Mouse (Mus musculus) retina, adult 2 months (tissue): ENCODE data around the gene Ryr3.

Experiments
- DNase-seq: peaks from one replicate; pipeline ENCODE4 v3.0.0-alpha.2; 2012; ENCODE audit warnings: low read depth, low spot score

The Ryr3 gene

DNA sequence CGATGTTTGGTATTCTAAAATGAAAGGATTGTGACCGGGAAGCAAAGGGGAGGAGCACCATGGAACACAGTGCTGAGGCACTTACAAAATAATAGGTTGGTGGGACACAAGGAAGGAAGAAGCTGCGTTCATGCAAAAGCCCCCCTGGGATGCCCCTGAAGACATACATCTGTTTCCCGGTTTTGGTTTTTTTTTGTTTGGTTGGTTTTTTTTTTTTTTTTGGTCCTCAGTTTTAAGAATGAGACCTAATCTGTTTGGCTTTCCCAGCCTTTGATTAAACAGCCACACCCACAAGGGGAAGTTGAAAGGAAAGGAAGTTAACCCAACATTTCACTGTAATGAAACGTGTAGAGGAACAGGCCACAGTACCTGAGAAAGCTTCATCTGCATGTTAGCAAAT is 560.8 kb downstream of the Ryr3 start:
- DNase-seq, result no peak

DNA sequence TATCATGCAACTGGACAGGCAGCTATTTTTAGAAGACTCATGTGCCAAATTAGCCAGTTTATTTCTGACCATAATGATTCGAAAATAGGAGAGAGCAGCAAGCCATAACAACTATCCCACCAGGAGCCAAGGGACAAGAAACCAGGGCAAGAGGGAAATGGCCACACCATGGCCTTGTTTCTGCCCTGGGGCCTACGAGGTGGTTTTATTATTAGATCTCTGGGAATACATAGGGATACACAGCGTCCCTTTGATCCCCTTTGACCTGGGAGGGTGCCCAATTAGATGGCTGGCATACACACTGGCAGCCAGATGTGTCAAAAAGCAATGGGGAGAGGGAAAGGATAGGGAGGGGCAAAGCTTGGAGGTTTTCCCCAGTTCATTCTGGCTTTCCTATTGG is 563.1 kb downstream of the Ryr3 start:
- DNase-seq, result no peak

DNA sequence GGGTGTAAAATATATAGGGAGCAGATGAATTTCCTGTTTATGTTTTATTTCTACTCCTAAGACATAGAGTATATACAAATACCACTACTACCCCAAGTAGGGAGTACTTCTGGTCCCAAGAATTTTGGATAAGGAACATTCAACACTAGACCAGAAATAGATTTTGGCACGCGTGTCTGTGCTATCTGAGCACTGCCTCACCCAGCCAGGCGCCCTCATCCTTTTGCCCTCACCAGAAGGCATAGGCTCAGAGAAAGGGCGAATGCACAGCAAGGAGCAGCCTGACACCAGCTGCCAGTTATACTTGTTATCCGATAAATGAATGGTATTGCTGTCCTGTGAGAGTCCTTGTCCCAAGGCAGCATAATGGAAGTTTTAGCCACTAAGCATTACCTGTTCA is 579.7 kb downstream of the Ryr3 start:
- DNase-seq, result no peak

DNA sequence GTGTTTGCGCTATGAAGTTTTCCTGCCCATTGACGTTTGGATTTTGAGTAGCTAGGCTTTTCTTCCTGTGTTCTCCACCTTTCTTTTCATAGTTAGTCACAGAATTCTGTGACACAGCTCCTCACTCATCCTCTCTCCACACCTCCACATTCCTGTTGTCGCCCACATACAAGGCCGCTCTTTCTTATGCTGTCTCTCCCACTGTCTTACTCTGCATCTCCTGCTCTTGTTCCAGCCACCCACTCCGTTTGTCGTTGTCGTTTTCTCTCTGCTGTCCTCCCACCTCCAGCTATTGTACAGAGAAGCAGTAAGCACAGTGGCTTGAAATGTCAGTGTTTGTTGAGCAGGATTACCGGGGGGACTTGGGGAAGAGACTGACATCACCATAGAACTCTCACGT is 584.4 kb downstream of the Ryr3 start:
- no peak for DNase-seq

DNA sequence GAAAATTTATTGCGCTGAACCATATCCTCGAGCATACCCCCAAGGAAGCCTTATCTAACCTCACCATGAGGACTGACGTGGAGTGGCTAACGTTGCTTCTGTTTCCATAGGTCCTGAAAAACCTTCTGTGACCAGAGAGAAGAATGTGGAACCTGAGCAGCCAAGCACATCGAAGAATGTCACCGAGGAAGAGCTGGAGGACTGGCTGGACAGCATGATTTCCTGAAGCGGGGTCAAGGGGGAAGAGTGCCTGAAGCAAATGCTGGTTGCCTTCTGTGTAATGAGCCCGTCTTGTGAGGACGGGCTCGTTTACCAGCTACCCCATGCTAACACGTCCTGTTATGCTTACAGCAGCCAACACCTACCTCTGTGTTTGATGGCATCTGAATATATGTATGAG is 586.2 kb downstream of the Ryr3 start:
- DNase-seq, result no peak

DNA sequence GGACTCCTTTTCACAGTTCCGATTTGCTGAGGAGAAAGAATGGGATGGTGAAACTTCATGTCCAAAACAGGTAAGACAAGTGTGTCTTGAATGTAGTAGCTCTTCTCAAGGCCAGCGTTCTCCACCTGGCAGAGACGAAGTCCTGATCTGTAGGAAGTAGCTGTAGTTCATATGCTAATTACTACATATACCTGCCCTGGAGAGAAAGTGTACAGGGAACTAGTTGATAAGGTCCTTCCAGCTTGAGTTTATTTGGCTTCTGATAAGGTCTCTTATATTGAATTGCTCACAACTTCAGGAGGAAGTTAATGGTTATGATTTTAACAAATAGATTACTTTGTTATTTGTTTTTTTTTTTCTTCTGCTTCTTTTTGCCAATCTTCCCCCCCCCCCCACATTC is 591.7 kb downstream of the Ryr3 start:
- no peak for DNase-seq

DNA sequence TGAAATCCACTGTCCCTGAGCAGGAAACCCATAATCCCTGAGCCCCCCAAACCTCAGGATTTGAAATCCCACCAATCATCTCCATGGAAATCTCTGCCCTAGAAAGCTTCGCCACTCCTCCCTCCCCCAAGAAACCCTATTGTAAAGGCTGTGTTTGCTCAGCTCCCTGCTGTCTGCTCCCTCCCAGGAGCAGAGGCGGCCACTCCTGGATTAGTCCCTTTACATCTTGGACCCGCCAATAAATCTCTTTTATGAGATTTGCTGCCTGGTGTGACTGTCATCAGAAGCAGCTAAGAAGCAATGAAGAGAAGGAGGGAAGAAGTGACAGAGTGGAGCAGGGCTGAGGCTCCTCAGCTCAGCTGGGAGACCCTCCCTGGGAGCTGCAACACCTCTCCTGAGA is 599.7 kb downstream of the Ryr3 start:
- DNase-seq, result no peak

DNA sequence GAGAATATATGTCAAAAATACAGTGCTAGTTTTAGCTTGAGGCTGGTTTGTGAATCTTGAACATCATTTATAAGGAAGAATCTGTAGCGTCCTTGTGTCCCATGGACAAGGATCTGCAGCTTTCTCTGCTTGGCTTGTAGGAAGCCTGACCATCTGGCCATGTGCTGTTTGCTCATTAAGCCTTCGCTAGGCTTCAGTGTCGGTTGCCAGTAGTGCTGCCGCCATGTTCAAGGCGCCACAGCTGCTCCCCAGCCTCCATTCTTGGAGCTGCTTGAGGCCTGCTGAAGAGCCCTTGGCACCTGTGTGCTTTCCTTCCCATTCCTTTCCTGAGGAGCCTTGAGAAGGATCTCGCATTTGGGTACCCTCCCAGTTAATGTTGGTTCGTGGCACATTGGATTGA is 602.5 kb downstream of the Ryr3 start:
- no peak for DNase-seq

DNA sequence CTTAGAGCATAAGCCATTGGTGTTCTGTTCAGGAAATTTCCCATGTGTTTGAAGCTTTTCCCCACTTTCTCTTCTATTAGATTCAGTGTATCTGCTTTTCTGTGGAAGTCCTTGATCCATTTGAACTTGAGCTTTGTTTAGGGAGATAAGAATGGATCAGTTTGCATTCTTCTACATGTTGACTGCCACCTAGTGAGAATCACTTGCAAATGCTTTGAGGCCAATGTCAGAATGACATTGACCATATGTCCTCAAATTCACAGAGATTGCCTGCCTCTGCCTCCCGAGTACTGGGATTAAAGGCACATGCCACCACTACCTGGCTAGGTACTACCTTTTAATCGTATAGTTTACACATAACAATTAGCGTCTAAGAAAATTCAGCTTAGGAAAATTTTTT is 604.3 kb downstream of the Ryr3 start:
- no peak for DNase-seq

DNA sequence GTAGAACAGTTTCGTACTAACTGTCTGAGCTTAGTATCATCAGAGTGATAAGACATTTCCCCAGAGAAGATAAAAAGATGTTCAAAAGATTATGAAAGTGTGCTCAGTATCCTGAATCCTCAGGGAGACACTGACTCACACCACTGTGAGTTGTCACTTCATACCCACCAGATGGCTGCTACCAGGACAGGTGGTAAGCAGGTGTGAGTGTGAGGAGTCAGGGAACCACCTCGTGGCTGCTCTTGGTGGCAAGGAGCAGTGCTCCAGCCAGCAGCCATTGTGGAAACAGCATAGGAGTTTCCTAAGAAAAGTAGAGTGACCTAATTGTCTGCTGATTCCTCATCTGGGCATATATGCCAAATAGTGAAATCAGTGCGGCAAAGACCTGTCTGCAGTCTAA is 610.4 kb downstream of the Ryr3 start:
- no peak for DNase-seq

DNA sequence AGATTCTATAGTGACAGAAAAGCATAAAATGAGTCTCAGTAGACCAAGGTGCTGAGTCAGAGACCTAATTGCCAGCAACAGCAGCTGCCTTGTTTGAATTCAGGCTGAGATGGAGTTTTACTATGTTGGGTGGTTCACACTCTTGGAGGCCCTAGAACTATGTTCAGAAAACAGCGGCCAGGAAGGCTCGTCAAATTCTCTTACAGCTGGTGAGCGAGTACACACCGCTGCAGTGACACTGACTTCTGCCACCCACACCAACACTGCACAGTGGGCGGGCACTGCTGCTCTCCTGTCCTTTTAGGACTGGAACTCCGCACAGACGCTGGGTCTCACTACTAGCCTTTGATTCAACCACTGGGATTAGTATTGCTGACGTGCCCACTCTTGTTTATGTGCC is 614.4 kb downstream of the Ryr3 start:
- no peak for DNase-seq

DNA sequence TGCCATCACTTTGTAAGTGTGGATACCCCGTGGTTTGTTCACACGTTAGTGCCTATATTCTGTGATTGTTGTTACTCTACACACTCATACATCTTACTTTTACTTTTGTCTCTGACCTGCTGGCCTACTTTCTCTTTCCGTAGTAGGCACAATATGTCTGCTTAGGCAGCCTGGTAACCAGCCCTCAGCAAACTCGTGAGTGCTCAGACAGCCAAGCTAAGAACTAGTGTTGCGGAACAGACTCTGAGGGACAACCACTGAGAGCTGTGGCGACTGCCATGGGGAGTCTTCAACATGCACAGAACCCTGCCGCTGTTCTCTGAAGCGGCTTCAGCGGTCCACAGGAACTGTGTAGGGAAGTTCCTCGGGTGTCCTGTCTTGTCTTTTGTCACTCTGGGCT is 616.7 kb downstream of the Ryr3 start:
- no peak for DNase-seq

DNA sequence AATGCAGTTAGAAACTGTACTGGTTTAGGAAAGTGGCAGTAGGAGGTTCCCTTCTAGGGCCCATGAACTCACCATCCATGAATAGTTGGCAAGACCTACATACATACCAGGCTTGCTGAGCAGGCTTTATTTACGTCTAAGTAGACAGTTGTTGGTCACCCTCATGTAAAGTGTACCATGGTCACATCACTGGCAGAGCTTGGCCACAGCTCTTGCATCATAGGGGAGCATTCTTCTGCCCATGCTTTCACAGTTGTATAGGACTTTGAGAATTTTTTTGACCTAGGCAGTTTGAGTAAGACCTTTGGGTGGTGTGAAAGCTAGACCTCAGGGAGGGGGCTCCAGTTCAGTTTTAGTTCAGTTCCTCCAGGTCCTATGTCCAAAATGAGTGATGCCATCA is 619.8 kb downstream of the Ryr3 start:
- no peak for DNase-seq

DNA sequence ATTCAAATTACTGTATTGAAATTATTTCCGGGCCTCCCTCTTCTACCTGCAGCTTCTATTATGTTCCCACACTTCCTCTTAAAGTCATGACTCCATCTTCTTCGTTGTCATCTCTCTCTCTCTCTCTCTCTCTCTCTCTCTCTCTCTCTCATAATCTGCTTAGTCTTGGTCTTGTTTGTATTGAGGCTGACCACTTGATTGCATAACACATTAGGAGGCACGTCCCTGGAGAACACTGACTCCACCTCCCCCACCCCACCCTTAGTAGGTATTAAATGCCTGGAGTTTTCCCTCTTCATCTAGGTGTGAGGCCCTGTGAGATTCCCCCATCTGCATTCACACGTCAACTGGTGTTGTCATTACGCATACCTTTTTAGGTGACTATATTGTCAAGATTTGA is 620.5 kb downstream of the Ryr3 start:
- DNase-seq, result no peak

DNA sequence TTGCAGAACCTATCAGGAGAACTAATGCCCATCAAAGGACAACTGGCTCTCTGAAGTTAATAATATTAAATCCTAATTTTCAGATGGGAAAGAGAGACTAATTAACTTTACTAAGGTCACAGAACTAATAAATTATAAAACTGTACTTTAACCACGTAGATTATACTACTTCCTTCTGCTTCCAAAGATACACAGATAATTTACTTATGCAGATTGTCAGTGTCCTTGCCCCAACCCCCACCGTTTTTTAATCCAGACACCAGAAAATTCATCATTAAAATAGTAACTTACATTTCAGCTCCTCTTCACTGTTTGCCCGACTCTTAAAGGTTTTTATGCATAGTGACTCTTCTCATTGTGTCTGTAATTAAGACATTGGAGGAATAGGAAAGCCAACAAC is 621.1 kb downstream of the Ryr3 start:
- no peak for DNase-seq

DNA sequence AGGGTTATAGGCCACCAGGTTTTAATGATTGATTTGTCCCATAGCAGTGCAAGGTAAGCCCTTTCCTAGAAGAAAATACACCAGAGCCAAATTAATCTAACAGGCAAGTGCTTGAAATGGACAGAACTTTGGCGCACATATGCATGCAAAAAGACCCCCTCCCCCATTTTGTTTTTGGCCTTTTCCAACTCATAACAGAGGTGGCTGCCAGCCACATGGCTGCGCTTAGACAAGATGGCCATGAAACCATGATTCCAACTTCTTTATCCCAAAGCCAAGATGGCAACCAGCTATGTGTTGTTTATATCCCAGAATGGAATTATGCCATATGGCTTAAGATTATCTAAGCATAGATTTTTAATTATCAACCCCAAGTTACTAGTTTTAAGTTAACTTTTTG is 623.1 kb downstream of the Ryr3 start:
- no peak for DNase-seq

DNA sequence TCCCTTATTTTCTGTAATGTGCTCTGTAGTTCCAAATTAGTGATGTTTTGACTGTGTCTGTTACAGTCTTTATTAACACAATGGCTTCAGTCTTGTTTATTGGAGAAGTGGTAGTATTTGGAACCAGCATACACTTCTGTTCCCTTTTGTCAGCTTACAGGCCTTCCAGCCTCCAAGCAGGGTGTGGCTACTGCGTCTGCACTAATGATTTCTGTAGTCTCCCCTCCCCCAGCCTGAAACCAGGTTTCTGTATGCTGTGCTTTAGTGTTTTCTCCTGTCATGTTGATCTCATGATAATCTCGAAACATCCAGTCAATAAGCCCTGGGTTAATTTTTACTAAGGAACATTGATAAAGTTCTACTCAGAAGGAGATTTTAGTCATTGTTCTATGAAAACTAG is 623.6 kb downstream of the Ryr3 start:
- DNase-seq, result no peak

DNA sequence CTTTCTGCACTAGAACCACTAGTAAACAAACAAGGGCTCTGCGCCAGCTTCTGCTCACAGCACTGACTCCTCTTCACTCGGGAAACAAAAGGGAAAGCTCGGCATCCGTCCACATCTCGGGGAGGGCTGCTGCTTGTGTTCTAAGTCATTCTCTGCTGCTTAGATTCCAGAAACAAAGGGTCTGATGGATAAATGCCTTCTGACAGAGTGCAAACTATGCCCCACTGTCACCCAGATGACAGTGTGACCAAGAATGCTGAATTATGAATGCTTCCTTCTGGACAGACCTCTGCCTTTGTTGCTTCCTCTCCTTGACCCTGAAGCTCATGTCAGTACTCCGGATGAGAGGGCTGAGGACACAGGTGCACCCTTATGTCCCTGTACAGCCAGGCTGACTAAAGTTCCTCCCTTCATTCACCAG is 625.4 kb downstream of the Ryr3 start:
- DNase-seq, result no peak

DNA sequence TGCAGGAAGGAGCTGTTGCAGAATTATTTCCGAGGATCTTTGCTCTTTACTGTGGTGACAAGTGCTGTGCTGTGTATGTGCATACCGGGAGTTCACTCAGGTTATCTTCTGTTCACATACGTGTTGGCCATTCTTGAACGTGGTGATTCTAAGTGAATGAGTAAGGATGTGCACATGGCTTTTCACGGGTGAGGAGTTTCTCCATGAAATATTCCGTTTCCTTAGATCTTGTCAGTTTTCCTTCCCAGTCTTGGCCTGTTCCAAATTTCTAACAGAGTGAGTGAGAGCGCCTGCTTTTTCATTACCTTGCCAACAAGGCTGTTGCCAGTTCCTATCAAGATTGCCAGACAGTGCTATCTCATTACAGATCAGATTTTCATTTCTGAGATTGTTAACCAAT is 625.9 kb downstream of the Ryr3 start:
- DNase-seq, result no peak
